Mouse (Mus musculus) forebrain, embryonic 16.5 days (tissue): ENCODE results near the gene Cox8a. TPM values are rescaled to one million over a fixed set of nuclear protein-coding genes. Genes with fewer than 3 reads are reported as not detected.
A peak's percentile ranks its signal among the peaks of the same experiment; 100 is the strongest.

ENCODE experiments used
- ATAC-seq: fragments of 200-750 bp; cut with Nextera tagmentation; 2 replicates; pipeline ENCODE4 v1.8.0; 2017; ENCODE audit warnings: mild to moderate bottlenecking, moderate library complexity
- H3K27ac ChIP-seq: fragments of 300-500 bp; sonication (generic); 2 replicates; pipeline ENCODE4 v1.5.1; 2014; ENCODE audit warnings: low read length, control low read depth
- H3K27me3 ChIP-seq: fragments of 300-500 bp; sonication (generic); replicated peaks from 2 replicates; pipeline ENCODE4 v1.6.1; 2014; ENCODE audit warnings: low read length; ENCODE audit not compliant: control insufficient read depth, insufficient read depth
- H3K36me3 ChIP-seq: fragments of 300-500 bp; sonication (generic); 2 replicates; pipeline ENCODE4 v1.6.1; 2014; ENCODE audit not compliant: control insufficient read depth, insufficient read depth
- H3K4me1 ChIP-seq: fragments of 300-500 bp; sonication (generic); replicated peaks from 2 replicates; pipeline ENCODE4 v1.6.1; 2014; ENCODE audit warnings: low read length; ENCODE audit not compliant: control insufficient read depth, insufficient read depth
- H3K4me2 ChIP-seq: fragments of 300-500 bp; sonication (generic); 2 replicates; pipeline ENCODE4 v1.6.1; 2014; ENCODE audit warnings: mild to moderate bottlenecking, low read length, control low read depth
- H3K4me3 ChIP-seq: fragments of 300-500 bp; sonication (generic); replicated peaks from 2 replicates; pipeline ENCODE4 v1.5.1; 2014; ENCODE audit warnings: mild to moderate bottlenecking, low read length, control low read depth
- H3K9ac ChIP-seq: fragments of 300-500 bp; sonication (generic); replicated peaks from 2 replicates; pipeline ENCODE4 v1.6.1; 2014; ENCODE audit warnings: low read depth, low read length, control low read depth
- H3K9me3 ChIP-seq: fragments of 300-500 bp; sonication (generic); 2 replicates; pipeline ENCODE4 v1.6.1; 2016; ENCODE audit warnings: low read length; ENCODE audit not compliant: control insufficient read depth
- WGBS: fragments of 180-500 bp; shearing (Covaris S2); extraction: QIAGEN DNeasy Blood & Tissue Kit; methylation state at CpG from one replicate; pipeline ENCODE4 v1.1.7; 2014; 5-methylcytosine and 5-hydroxymethylcytosine counted together
- polyA plus RNA-seq: library from polyadenylated mRNA; unstranded; fragments of >200 nt; fragmentation: Nextera tagmentation; extraction: Ambion mirVana; gene quantifications from 2 replicates; pipeline ENCODE4 v1.2.1, GENCODE M21; 2015

Gene Cox8a
- polyA plus RNA-seq = 602 and 609 TPM in 2 replicates

DNA sequence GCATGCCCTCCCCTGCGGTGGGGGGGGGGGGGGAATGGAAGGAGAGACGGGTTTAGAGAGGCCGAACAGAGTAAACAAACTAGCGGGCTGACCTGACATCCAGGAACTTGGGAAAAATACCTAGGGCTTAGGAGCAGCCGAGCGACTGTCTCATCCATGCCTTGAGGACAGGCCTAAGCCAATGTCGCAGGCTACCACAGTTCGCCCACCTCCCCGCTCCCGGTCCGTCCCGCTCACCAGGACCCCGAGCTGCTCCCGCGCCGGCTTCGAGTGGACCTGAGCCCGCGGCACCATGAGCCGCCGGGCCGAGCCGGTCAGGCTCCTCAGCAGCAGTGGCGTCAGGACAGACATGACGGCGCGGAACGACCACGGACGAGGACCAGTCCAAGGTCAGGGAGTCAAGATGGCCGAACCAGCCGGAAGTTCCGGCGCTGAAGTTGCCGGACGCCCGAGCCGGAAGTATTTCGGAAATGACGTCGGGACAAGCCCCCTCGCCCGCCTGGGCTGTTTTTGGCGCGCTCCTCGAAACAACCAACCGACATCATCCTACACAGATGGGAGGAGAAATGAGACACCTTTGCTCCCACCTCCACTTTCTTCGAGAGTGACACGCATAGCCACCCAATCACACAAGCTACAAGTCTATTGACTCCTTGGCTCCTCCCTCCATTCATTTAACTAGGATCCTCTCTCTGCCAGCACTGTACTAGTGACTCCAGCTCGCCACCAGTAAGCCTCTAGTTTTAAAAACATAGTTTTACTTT lies at the start of gene Cox8a:
Gene Cox8a (minus strand): TSS at position 455 of the 764 bp plus-strand sequence.
- Histone ChIP-seq H3K4me3 (peak within 1 kb of the TSS; percentile 68), H3K4me2 (peak within 1 kb of the TSS; percentile 72), H3K9ac (peak within 1 kb of the TSS; percentile 67), H3K27ac (peak within 1 kb of the TSS; percentile 76), H3K9me3 (no peaks in the 10 kb centered on the region), H3K36me3 (peaks cover 7% of the 10 kb centered on the region; the same call in 1 of the 2 replicates), H3K27me3 (no peaks in the 10 kb centered on the region), H3K4me1 (peaks cover 28% of the 10 kb centered on the region)
- ATAC-seq = peak; percentile 99
- under 1% methylated on average over 50 of the region's 50 CpGs for WGBS

DNA sequence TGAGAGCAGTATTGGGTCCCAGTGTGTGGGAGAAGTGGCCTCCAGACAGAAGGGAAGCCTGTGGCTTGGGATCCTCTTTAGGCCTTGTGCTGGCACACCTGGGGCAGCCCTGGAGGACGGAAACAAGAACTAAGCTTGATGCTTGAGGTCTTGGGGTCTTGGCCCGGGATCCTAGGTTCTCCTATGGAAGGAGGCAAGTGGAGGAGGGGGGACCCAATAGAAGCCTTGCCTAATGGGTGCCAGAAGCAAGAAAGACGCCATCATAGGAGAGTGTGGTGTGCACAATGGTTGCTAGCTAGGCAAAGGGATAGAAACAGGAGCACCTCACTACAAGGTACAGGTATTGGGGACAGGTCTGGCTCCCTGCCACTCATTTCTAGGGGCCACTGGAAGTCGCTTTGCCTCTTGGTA lies 49.0 kb upstream of the Cox8a start:
- H3K9ac ChIP-seq = peak overlapping the region; percentile 90
- WGBS = 27% methylated on average over 4 of the region's 4 CpGs
- H3K4me1 ChIP-seq = peaks cover 63% of the 10 kb centered on the region

DNA sequence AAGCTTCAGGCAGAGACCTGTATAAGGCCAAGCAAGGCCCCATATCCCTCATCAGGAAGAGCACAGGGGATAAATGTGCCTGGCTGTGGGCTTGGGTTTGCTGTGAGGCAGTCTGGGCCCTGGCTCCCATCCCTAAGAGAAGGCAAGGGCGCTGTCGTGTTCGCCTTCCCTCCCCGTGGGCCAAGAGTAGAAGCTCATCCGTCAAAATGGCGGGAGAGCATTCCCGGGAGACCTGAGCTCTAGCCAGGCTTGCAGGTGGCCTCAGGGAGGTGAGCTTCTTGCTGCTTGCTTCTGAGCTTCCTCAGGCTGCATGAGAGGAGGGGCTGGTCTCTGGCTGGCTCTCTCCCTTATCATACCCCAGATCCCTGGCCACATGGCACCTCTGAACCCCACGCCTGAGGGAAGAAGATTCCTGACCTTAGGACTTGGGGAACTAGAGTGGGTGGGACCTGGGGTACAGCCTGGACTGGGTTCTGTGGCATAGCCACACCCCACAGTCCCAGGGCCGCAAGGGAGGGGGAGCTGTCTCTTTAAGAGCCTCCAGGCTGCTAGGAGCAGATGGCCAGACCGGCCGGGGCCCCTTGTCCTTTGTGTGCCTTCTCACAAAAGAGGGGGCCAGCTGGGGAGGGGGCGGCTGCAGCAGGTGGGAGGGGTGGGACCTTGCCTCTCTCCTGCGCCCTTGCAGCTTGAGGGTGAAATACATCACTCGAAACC lies 48.2 kb upstream of the Cox8a start:
- 8% methylated on average over 14 of the region's 14 CpGs for WGBS
- 0 out of 2 replicates have a peak, but pooled peaks cover 3% of the 10 kb centered on the region for H3K9me3 ChIP-seq
- peak overlapping the region; percentile 100 for H3K27ac ChIP-seq
- peak overlapping the region; percentile 14; the same call in 1 of the 2 replicates for H3K4me2 ChIP-seq
- H3K4me1 ChIP-seq = peaks cover 55% of the 10 kb centered on the region
- peak overlapping the region; percentile 90 for H3K9ac ChIP-seq
- ATAC-seq = peak; percentile 18; the same call in 1 of the 2 replicates
- H3K36me3 ChIP-seq = 0 out of 2 replicates have a peak, but pooled peaks cover 2% of the 10 kb centered on the region
- H3K27me3 ChIP-seq = no peaks in the 10 kb centered on the region
- H3K4me3 ChIP-seq = no peak overlapping the region

More for the DNA sequence above, 49.0 kb upstream of the Cox8a start:
- H3K36me3 ChIP-seq = peaks cover 2% of the 10 kb centered on the region; the same call in 1 of the 2 replicates
- H3K4me3 ChIP-seq = no peak overlapping the region
- 0 out of 2 replicates have a peak, but pooled peaks cover 3% of the 10 kb centered on the region for H3K9me3 ChIP-seq
- peak overlapping the region; percentile 100 for H3K27ac ChIP-seq
- ATAC-seq = no peak
- H3K4me2 ChIP-seq = peak overlapping the region; percentile 84
- H3K27me3 ChIP-seq = no peaks in the 10 kb centered on the region

DNA sequence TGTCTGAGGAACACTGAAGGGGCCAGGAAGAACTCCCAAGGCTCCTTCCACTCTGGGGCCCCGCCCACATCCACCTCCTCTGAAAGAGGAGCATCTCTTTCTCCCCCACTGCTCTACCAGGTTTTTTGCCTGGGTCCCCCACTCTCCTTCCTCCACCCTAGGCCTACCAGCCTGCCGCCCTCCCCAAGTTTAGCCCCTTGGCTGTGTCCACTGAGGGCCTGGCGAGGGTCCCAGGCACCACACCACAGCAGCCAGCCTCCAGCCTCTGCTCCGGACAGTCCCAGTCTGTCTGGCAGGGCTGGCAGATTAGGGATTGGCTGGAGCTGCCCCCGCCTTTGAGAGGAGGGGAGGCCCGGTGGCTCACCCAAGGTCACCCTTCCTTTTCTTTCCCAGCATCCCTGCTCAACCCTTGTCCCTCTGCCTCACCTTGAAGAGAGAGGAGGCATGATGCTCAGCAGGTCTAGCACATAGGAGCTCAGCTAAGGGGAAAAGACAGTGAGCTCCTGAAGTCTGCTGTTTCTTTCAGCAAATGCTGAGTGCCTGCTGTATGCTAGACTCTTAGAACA lies 47.4 kb upstream of the Cox8a start:
- H3K4me2 ChIP-seq = no peak overlapping the region
- peaks cover 47% of the 10 kb centered on the region for H3K4me1 ChIP-seq
- 0 out of 2 replicates have a peak, but pooled peaks cover 3% of the 10 kb centered on the region for H3K9me3 ChIP-seq
- 4% methylated on average over 5 of the region's 6 CpGs for WGBS
- peak overlapping the region; percentile 100 for H3K27ac ChIP-seq
- no peak for ATAC-seq
- no peaks in the 10 kb centered on the region for H3K27me3 ChIP-seq
- H3K9ac ChIP-seq = peak overlapping the region; percentile 90; the same call in 1 of the 2 replicates
- no peaks in the 10 kb centered on the region for H3K36me3 ChIP-seq
- no peak overlapping the region for H3K4me3 ChIP-seq

DNA sequence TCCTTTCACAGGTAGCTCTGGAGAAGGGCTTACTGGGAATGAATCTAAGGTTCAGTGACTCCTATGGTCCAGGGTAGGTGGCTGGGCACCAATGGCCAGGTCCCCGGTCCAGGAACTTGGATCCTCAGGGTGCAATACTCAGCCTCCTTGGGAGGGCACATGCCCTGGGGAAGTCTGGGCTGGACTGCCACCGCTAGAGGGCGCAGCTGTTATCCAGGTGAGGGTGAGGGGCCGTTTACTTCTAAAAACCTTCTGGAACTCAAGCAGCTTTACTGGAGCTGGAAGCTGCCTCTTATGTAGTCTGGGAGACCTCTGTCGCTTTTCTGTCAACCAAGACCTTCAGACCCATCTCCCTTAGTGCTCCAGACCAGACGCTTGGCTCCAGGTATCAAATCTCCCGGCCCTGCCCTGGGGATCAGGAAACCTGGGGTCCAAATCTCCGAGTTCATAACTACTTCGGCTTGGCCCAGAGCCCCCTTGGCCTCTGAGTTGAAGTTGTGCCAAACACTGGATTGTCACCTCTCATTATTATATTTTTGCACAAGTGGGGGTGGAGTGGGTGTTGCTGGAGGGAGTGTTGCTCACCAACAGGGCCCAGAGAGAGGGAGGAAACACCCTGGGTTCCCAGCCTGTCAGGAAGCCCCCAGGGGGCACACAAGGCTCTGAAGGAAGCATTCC lies 46.8 kb upstream of the Cox8a start:
- WGBS = 9% methylated on average over 9 of the region's 9 CpGs
- no peaks in the 10 kb centered on the region for H3K36me3 ChIP-seq
- no peak overlapping the region for H3K9ac ChIP-seq
- H3K4me2 ChIP-seq = no peak overlapping the region
- no peak overlapping the region for H3K4me3 ChIP-seq
- peaks cover 41% of the 10 kb centered on the region for H3K4me1 ChIP-seq
- H3K9me3 ChIP-seq = 0 out of 2 replicates have a peak, but pooled peaks cover 3% of the 10 kb centered on the region
- peak overlapping the region; percentile 26; the same call in 1 of the 2 replicates for H3K27ac ChIP-seq
- no peak for ATAC-seq
- no peaks in the 10 kb centered on the region for H3K27me3 ChIP-seq

DNA sequence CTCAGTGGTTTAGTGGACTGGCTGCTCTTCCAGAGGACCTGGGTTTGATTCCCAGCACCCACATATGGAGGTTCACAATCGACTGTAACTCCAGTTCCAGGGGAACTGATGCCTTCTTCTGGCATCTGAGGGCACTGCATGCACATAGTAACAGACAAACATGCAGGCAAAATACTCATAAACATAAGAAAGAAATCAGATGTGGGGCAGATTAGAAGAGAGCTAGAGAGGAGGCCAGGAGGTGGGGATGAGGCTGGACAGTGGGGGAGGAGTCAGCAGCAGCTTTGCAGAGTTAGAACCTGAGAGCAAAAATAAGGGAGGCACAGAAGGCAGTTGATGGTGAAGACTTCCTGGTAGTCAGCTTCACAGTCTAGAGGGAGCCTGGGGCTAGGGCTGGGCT lies 45.2 kb upstream of the Cox8a start:
- H3K27me3 ChIP-seq = no peaks in the 10 kb centered on the region
- H3K4me2 ChIP-seq = no peak overlapping the region
- H3K4me1 ChIP-seq = peaks cover 38% of the 10 kb centered on the region
- no peak overlapping the region for H3K4me3 ChIP-seq
- no peaks in the 10 kb centered on the region for H3K36me3 ChIP-seq
- H3K9me3 ChIP-seq = 0 out of 2 replicates have a peak, but pooled peaks cover 3% of the 10 kb centered on the region
- no peak overlapping the region for H3K27ac ChIP-seq
- 97% methylated on average over 1 of the region's 1 CpGs for WGBS
- ATAC-seq = no peak
- no peak overlapping the region for H3K9ac ChIP-seq

DNA sequence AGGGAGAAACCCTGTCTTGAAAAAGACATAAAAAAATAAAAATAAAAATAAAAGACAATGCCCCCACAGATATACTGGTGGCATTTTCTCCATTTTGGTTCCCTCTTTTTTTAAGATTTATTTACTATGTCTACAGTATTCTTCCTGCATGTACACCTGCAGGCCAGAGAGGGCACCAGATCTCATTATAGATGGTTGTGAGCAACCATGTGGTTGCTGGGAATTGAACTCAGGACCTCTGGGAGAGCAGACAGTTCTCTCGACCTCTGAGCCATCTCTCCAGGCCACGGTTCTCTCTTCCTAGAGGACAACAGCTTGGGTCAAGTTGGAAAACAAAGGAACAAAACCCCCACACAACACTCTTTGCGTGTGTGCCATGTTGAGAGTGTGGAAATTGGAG lies 44.5 kb upstream of the Cox8a start:
- Histone ChIP-seq H3K4me1 (peaks cover 32% of the 10 kb centered on the region), H3K4me2 (no peak overlapping the region), H3K9me3 (0 out of 2 replicates have a peak, but pooled peaks cover 3% of the 10 kb centered on the region), H3K36me3 (no peaks in the 10 kb centered on the region), H3K27me3 (no peaks in the 10 kb centered on the region), H3K27ac (no peak overlapping the region), H3K4me3 (no peak overlapping the region), H3K9ac (no peak overlapping the region)
- WGBS = 88% methylated on average over 3 of the region's 3 CpGs
- no peak for ATAC-seq

DNA sequence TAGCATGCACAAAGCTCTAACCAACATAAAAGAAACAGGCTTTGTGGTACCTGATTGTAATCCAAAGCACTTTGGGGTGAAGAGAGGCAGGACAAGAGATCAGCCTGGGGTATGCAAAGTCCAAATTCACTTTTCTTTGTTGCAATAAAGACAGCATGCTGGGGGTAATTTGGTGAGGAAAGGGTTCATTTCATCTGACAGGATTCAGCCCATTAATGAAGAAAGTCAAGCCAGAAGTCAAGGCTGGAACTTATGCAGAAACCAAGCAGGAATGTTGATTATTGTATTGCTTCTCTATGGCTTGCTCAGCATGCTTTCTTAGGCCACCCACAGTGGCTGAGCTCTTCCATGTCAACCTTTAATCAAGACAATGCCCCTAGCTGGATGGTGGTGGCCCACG lies 44.1 kb upstream of the Cox8a start:
- no peak overlapping the region for H3K4me3 ChIP-seq
- peaks cover 27% of the 10 kb centered on the region for H3K4me1 ChIP-seq
- 0 out of 2 replicates have a peak, but pooled peaks cover 3% of the 10 kb centered on the region for H3K9me3 ChIP-seq
- H3K27ac ChIP-seq = no peak overlapping the region
- H3K27me3 ChIP-seq = no peaks in the 10 kb centered on the region
- ATAC-seq = no peak
- H3K4me2 ChIP-seq = no peak overlapping the region
- 77% methylated on average over 1 of the region's 1 CpGs for WGBS
- H3K9ac ChIP-seq = no peak overlapping the region
- no peaks in the 10 kb centered on the region for H3K36me3 ChIP-seq
